Mouse (Mus musculus) hematopoietic multipotent progenitor cell, adult 10-12 weeks (in vitro differentiated cells): Measurements from ENCODE around the gene Mrpl49. TPM values are rescaled to one million over a fixed set of nuclear protein-coding genes. Genes with fewer than 3 reads are reported as not detected.

Source experiments
- polyA plus RNA-seq: library from polyadenylated mRNA; stranded (reverse); fragments of >175 nt; gene quantifications from 2 replicates; pipeline ENCODE4 v1.2.3, GENCODE M21; 2012; ENCODE audit warnings: low replicate concordance

The Mrpl49 gene
- polyA plus RNA-seq: 25.7 and 36.4 TPM in 2 replicates

GRCm38 (mm10) chr19:6057313-6058096 is at the start of gene Mrpl49, which contains the start of gene Fau:
Gene Mrpl49 (minus strand): TSS chr19:6057785.
Gene Fau (plus strand): TSS chr19:6057844.

GRCm38 (mm10) chr19:6105586-6105985 is 48.0 kb upstream of the Mrpl49 start, which contains the start of gene Naaladl1:
Gene Naaladl1 (plus strand): TSS chr19:6105782.

GRCm38 (mm10) chr19:6094119-6094518 is 36.5 kb upstream of the Mrpl49 start, which contains the start of gene AC131692.1:
Gene AC131692.1 (plus strand): TSS chr19:6094419.

GRCm38 (mm10) chr19:6084478-6085248 is 27.1 kb upstream of the Mrpl49 start, which contains the start of the genes Zfpl1 and Cdca5:
Gene Zfpl1 (minus strand): TSS chr19:6084956.
Gene Cdca5 (plus strand): TSS chr19:6084983.

GRCm38 (mm10) chr19:6082156-6082555 is 24.6 kb upstream of the Mrpl49 start, which contains the start of gene Gm28374:
Gene Gm28374 (minus strand): TSS chr19:6082256.

GRCm38 (mm10) chr19:6079983-6080480 is 22.4 kb upstream of the Mrpl49 start, which contains the start of gene Tmem262:
Gene Tmem262 (plus strand): TSS chr19:6080033.

GRCm38 (mm10) chr19:6076564-6077393 is 19.2 kb upstream of the Mrpl49 start, which contains the start of gene Vps51:
Gene Vps51 (minus strand): TSS chr19:6077231.

GRCm38 (mm10) chr19:6067724-6068415 is 10.3 kb upstream of the Mrpl49 start, which contains the start of gene Tm7sf2:
Gene Tm7sf2 (minus strand): TSS chr19:6068373.

GRCm38 (mm10) chr19:6061021-6061533 is 3.5 kb upstream of the Mrpl49 start, which contains the start of gene Znhit2:
Gene Znhit2 (plus strand): TSS chr19:6061192.

GRCm38 (mm10) chr19:6046294-6047153 is 11.1 kb downstream of the Mrpl49 start, which contains the start of gene Syvn1:
Gene Syvn1 (plus strand): TSS chr19:6046576.

GRCm38 (mm10) chr19:6015511-6016315 is 41.9 kb downstream of the Mrpl49 start, which contains the start of gene Capn1:
Gene Capn1 (minus strand): TSS chr19:6015897.

Other genes with a start within 250 kb of the Mrpl49 start
- 36.0 and 56.1 TPM in 2 replicates for gene Frmd8, start 182.5 kb downstream of the Mrpl49 start, polyA plus RNA-seq
- 4.6 and 15.6 TPM in 2 replicates for gene Slc25a45, start 180.0 kb downstream of the Mrpl49 start, polyA plus RNA-seq
- 0.10 and 0.71 TPM in 2 replicates for gene Tigd3, start 163.6 kb downstream of the Mrpl49 start, polyA plus RNA-seq
- gene Dpf2, start 144.8 kb downstream of the Mrpl49 start, polyA plus RNA-seq: 14.9 and 60.9 TPM in 2 replicates
- 3.4 and 4.3 TPM in 2 replicates for gene Cdc42ep2, start 133.0 kb downstream of the Mrpl49 start, polyA plus RNA-seq
- gene Pola2, start 93.6 kb downstream of the Mrpl49 start, polyA plus RNA-seq: 19.1 and 24.6 TPM in 2 replicates
- gene Slc22a20, start 71.6 kb downstream of the Mrpl49 start, polyA plus RNA-seq: not detected in 2 replicates
- gene Capn1, start 41.9 kb downstream of the Mrpl49 start, polyA plus RNA-seq: 55.8 and 154 TPM in 2 replicates
- gene Syvn1, start 11.2 kb downstream of the Mrpl49 start, polyA plus RNA-seq: 393 and 539 TPM in 2 replicates
- 4,240 and 4,981 TPM in 2 replicates for gene Fau, start 59 bp upstream of the Mrpl49 start, polyA plus RNA-seq
- 58.8 and 66.2 TPM in 2 replicates for gene Znhit2, start 3.4 kb upstream of the Mrpl49 start, polyA plus RNA-seq
- gene Tm7sf2, start 10.6 kb upstream of the Mrpl49 start, polyA plus RNA-seq: 10.6 and 16.3 TPM in 2 replicates
- 52.2 and 188 TPM in 2 replicates for gene Vps51, start 19.4 kb upstream of the Mrpl49 start, polyA plus RNA-seq
- not detected in 2 replicates for gene Tmem262, start 22.2 kb upstream of the Mrpl49 start, polyA plus RNA-seq
- 0.19 TPM in 1 of 2 replicates, not detected in the other for gene Gm28374, start 24.5 kb upstream of the Mrpl49 start, polyA plus RNA-seq
- gene Zfpl1, start 27.2 kb upstream of the Mrpl49 start, polyA plus RNA-seq: 67.9 and 70.2 TPM in 2 replicates
- 1.7 and 2.3 TPM in 2 replicates for gene Cdca5, start 27.2 kb upstream of the Mrpl49 start, polyA plus RNA-seq
- gene AC131692.1, start 36.6 kb upstream of the Mrpl49 start, polyA plus RNA-seq: 1.7 and 2.1 TPM in 2 replicates
- 0.53 TPM in 1 of 2 replicates, not detected in the other for gene Naaladl1, start 48.0 kb upstream of the Mrpl49 start, polyA plus RNA-seq
- gene Sac3d1, start 60.9 kb upstream of the Mrpl49 start, polyA plus RNA-seq: 31.3 and 49.9 TPM in 2 replicates
- gene Snx15, start 70.5 kb upstream of the Mrpl49 start, polyA plus RNA-seq: 120 and 217 TPM in 2 replicates
- 1.3 and 2.2 TPM in 2 replicates for gene Batf2, start 83.2 kb upstream of the Mrpl49 start, polyA plus RNA-seq
- 32.6 and 45.2 TPM in 2 replicates for gene Arl2, start 83.8 kb upstream of the Mrpl49 start, polyA plus RNA-seq
- not detected in 2 replicates for gene Majin, start 126.6 kb upstream of the Mrpl49 start, polyA plus RNA-seq
- 0.22 TPM in 1 of 2 replicates, not detected in the other for gene Gpha2, start 168.6 kb upstream of the Mrpl49 start, polyA plus RNA-seq
- gene Ppp2r5b, start 178.1 kb upstream of the Mrpl49 start, polyA plus RNA-seq: 43.8 and 62.7 TPM in 2 replicates
- 75.2 and 154 TPM in 2 replicates for gene Atg2a, start 183.9 kb upstream of the Mrpl49 start, polyA plus RNA-seq
- gene Ehd1, start 218.9 kb upstream of the Mrpl49 start, polyA plus RNA-seq: 252 and 427 TPM in 2 replicates
- gene Cdc42bpg, start 248.7 kb upstream of the Mrpl49 start, polyA plus RNA-seq: 9.6 and 17.4 TPM in 2 replicates